Mouse (Mus musculus) WW6 (cell line): ENCODE measurements at regions not wholly inside any gene's neighbourhood (a gene's known extent, or its start where the extent isn't known, plus 50 kb on each side); places are given as distances from the start of the nearest gene placed in this dataset.

Experiments
- DNase-seq: peaks from one replicate; pipeline ENCODE4 v3.0.0-alpha.2; 2013; ENCODE audit warnings: low read depth, low spot score

DNA sequence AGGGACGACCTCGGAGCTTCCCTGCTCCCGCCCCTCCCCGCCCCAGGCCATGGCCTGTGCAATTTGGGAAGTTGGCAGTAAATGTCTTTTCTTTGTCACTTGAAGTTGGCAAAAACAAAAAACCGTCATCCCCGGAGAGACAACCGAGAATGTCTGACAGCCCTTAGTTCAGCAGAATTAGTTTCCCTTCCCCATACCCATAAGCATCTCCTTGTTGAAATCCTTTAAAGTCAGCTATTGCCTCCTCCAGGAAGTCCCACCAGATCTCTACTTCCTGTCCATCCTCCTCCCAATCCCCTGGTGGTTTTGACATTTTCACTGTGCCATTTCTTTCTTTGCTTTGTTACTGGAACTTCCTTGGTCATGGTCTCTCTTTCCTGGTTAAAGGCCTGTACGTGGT, 54.8 kb downstream of the Foxb1 start:
- DNase-seq: no peak

DNA sequence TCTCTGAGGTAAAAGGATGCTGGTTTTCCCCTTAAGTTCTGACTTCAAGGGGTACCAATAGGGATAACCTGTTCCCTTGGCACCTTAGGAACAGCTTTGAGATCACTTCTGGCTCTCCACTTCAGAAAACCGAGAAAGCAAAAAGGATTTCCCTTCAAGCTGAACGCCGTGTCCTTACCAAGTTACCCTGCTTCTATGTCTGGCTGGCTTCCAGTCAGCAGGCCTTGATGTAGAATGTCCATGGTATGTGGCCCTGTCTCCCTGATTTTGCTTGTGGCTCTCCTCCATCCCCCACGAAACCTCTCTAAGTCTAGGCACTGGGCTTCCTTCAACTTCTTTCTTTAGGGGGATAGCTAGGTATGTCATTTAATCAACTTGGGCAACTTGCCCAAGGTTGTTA, 55.7 kb downstream of the Foxb1 start:
- no peak for DNase-seq

DNA sequence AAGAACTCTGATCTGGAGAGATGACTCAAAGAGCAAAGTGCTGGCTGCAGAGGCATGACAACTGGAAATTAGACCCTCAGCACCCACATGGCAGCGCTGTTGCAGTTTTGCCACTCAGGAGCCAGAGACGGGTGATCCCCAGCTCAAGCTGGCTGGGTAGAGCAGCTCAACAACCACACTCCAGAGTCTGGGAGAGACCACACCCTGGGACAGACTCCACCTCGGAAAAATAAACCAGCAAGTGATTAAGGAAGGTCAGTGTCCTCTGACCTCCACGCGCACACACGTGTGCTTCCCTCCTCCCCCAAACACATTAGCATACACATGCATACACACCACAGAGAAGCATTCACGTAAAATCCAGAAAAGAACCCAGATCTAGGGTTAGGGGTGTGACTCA, 57.0 kb downstream of the Foxb1 start:
- DNase-seq: no peak

DNA sequence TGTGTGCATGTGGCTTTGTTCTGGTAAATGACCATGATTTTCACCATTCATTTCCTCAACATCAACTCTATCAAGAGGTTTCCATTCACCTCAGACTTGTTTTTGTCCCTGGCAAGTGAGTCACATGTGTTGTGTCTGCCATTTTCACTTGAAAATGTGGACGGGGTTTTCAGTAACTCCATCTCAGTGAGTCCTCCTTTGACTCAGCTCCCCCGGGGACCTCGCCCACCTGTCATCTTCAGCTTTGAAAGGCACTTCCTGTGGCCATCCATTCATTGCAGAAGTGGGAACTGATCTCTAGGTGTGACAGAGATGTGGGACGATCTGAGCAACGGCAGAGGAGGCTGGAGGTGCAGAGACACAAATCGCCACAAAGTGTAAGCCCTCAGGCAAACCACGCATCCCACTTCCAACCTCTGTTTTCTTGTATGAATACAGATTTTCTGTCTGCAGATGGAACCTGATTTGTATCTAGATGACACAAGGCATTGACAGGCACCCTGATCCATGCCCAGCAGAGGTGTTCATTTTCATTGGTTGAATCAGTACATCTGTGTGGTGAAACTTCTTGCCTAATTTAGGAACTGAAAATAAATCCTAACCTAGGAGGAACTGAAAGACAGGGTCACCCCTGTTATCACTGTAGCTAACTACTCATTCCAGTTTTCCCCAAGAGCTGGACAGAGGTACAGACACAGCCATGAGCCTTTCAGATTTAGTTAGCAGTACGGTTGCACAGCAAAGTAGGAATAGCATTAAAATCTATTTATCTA, 58.4 kb downstream of the Foxb1 start:
- no peak for DNase-seq

DNA sequence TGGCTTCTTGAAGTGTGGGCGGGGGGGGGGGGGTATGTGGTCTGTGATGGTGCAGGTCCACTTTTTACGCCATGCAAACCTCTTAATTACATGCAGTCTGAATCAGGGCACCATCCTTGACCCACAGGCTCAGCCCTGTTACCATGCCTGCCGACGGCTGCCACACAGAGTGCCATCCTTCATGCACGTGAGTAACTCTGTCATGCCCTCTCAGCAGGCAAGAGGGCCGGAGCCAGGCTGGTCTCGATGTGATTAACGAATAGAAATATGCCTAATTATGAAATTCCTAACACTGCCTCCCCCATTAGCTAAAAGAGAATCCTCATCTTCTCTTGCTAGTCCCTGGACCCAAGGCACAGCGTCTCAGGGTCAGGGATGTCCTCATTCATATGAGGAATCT, 60.0 kb downstream of the Foxb1 start:
- no peak for DNase-seq

DNA sequence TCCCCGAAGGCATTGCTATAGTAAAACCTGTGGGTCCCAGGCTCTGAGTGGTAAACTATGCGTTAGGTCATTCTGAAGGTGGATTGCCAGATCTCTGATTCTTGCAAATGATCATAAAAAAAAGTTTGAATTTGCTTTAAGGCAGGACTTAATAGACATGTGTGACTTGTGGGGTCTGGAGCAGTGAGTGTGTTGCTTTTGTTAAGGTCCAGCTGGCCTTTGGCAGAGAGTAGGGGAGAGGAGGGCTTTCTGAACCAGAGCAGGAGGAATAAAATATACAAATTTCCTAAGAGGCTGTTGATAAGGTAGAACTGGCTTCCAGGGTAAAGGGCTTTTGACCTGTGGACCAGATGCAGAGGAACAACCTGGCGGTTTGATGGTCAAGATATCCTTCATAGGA, 69.0 kb downstream of the Foxb1 start:
- DNase-seq: no peak

DNA sequence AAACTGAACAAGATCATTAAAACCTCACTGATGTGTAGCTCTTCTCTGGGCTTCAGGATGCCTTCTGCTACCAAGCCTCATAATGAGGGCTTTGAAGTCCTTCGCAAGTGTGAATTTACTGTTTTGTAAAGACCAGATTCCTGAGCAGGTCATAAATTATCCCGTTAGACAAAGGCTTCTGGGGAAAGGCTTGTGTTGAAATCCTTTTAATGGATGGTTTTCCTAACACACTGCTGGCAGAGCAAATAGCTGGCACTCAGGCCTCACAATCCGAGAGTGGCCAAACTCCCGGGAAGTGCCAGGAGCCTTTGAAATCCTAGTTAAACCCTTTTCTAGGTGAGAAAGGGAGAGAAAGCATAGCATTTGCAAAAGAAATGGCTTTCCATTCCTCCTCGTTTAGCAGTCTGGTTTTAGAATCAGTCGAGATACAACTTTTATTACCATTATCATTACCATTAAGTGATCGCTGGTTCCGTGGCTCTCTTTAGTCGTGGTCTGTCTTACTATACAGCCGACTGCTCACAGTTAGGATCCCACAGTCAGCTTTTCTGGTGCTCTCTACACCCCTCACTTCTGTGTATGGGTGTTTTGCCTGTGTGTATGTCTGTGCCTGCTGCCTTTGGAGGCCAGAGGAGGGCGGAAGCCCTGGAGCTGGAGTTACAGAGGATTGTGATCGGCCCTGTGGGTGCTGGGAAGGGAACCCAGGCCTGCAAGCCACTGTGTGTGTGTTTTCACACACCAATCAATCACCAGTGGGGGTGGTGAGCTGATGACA, 73.2 kb downstream of the Foxb1 start:
- no peak for DNase-seq

DNA sequence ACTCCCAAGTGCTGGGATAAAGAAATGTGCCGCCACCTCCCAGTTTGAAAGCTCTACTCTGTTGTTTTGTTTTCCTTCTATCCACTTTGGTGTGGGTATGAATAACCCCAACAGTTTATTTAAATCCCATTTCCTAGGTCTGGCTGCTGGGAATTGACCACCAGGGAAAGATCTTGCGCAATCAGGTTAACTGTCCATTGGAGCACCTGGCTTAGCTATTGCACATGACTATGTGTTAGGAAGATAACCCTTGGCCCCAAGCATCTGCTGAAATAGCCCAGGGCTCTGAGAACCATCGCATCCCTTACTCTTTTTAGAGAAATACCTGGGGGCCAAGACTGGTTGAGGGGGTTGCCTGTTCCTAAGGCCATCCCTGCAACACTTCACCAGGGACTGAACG, 74.0 kb downstream of the Foxb1 start:
- DNase-seq: no peak

DNA sequence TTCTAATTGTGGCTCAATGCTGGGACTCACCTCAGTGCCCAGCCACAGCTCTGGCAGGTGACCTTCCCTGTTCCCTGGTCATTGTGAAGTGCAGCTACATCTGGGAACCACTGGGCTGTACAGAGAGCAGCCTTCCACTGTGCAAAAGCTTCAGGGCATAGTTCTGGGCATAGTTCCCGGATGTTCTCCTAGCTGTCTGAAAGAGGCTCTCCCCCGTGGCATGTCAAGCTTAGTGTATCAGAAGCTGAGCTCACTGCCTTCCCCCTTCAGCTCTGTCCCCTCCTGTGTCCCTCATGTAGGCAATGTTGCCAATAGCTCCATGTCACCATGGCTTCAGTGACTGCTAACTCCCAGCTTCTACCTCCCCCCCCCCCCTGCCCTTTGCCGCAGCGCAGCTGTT, 75.1 kb downstream of the Foxb1 start:
- no peak for DNase-seq

DNA sequence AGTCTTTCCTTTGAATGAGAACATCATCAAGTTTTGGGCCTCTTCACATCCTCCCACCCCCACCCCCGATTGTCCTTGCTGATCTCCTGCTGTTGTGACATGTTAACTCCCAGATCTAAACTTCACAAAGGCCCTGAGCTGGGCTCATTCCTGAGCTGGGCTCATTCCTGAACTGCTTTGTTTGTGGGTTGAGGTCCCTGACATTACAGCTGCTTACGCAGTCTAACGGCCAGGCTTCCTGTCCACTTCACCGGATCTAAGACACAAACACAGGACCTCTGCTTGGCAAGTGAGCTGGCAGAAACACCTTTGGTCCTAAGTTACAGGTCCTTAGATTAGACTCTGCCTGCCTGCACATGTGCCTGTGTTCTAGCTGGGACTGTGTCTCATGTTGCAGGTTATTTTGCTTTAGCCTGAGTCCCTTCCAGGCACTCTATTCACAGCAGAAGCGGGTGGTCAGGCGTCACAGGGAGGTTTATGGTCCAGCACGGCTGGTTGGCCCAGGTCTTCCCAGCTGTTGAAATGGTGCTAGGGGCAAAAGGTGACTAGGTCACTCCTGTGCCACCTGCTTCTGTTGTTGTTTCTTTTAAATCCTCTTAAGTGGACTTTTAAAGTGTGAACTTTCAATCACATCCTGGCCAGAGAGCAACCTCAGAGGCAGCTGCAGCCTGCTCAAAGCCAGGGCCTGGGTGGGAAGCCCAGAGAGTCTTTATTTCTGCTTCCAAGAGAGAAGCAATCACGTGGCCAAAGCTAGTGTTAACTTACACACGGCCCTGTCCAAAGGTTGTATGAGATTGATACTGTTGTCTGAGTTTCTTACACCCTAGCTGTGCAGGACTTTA, 79.1 kb downstream of the Foxb1 start:
- no peak for DNase-seq

DNA sequence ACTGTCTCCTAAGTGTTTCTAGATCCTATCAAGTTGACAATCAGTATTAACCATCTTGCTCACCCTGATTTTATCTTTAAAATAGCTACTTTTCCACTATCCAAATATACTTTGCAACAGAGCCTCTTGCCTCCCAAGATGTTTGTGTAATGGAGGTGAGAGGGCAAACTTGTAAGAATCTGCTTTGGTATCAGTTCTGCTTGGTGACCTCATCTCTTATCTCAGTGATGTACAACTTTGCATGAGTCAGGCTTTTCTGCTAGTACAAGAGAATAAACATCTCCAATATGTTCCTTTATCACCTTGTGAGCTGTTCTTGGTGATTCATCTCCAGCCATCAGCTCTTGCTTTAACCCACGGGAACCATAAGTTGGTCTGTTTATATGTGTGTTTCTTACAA, 82.1 kb downstream of the Foxb1 start:
- DNase-seq: no peak

DNA sequence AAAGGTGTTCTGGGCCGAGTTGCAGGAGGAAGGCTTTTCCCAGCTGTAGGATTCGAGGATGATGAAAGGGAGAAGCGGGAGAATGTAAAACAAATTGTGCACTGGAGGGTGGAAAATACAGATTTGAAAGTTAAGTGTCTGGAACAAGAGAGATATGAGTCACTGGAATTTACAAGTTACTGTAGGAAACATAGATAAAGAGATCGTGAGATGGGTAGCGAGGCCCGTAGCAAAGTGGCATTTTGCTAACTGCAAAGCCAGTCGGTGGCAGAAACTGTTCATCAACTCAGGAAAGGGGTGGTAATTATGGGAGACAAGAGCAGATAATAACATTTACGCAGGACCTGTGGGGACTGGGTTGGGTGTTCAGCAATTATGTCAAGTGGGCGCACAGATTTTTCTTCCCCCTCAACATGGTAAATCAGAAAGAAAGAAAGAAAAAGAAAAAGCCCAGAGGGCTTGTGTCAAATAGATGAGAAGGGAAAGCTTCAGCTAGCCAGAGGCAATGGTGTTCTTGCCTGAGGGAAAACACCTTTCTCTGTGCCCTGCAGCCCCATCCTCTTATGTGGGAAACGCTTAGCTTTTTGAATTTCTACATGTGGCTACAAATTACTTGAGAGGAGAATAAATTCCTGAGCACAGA, 87.2 kb downstream of the Foxb1 start:
- no peak for DNase-seq

DNA sequence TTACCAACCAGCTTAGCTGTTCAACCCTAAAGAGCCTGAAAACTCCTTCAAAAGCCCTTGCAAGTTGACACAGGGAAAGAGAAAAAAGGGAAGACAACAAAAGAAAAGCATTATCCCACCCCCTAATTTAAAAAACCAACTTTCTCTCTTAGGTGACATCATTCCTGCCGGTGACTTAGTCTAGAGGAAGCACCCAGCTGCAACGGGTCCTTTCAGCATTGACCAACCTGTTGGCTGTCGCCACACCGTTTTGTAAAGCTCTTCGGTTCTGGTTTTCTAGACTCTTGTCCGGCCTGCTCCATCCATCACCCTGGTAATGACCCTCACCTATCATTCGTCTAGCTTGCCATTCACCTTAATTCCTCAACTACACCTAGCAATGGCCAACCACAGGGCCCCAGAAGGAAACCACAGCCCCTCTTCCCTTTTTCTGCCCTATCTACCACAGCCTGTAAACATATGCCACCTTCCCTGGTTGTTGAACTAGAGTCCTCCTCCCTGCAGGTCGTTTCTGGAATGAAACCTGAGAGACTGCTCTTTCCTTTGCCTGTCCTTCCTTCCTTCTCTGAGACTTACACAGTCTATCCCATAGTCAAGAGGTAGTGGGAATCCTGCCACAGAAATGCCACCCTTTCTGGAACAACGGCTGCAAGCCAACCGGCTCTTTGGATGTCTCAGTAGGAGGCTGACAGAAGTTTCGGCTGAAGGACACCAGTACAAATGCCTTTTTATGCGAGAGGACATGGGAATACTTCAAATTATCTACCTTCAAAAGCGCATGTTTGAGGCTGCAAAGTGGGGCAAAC, 87.9 kb downstream of the Foxb1 start:
- no peak for DNase-seq

DNA sequence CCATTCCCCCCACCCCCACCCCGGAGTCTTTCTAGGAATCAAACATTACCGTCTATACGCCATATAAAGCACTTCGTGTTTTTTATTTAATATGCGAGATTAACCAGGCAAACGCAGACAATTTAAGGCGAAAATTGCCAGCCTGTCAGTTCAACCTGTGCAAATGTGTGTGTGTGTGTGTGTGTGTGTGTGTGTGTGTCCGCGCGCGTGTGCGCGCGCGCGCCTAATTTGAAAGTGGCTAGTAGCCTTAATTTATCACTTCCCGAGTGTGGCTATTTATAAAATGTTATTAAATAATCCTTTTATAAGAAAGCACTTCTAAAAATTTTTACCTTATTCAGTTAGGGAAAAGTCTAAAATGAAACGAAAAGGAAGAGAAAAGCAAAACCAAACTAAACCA, 89.5 kb downstream of the Foxb1 start:
- DNase-seq: no peak

DNA sequence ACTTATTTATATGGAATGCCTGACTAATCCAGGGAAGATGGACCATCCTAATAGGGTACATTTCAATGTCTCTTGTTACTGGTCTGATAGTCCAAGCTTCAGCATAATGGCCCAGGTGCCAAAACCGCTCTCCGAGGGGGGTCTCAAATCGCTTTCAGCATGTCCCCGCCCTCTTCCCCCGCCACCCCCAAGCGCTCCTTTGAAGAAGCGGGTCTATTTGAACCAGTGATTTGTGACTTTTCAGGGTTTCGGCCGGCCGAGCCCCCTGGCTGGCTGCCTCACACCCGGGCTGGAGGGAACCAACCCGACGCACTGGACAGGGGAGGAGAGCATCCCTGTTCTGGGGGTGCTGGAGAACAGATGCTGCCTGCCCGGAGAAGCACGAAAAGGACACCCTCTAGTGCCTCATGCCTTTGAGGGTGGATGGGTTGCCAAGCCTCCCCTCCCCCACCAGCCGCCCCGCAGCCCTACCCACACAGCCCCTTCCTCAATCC, 90.1 kb downstream of the Foxb1 start:
- DNase-seq: peak; percentile 46

DNA sequence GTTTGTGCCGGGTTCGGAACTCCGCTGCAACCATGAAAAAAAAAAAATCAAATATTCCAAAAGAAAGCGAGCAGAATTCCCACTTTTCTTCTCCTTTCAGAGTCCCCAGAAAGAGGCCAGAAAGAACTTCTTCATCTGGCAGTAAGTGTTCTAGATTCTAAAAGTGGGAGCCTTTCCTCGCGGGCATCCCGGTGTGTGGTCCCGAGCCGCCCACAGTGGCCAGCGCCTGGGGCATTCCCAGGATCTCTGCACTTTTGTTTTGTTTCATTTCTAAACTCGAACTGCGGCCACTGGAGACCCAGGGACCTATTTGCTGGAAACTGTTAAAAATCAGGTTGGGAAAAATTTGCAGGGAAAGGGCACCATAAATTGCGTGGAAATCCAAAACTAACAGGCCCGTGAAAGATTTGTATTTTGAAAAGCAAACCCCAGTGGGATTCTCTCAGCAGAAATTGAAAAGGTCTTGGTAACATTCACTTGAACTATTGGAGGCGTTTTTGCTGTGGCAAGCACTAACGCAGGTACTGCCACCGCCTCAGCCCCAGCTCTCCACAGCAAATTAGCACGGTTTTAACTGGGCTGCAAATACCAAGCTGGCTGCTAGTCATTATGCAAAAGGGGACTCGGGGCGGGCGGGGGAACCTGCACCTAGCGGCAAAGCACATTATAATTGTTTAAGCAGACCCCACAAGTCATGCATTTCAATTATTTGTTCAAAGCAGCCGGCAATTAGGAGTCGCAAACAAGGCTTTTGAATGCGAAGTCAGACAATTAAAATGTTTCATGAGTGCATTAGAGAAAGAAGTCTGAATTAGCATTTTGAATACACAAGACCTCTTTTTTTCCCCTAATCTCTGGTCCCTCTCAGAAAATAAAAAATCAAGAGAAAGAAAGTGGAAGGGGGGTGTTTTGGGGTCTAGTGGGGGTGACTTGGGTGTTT, 90.9 kb downstream of the Foxb1 start:
- no peak for DNase-seq

DNA sequence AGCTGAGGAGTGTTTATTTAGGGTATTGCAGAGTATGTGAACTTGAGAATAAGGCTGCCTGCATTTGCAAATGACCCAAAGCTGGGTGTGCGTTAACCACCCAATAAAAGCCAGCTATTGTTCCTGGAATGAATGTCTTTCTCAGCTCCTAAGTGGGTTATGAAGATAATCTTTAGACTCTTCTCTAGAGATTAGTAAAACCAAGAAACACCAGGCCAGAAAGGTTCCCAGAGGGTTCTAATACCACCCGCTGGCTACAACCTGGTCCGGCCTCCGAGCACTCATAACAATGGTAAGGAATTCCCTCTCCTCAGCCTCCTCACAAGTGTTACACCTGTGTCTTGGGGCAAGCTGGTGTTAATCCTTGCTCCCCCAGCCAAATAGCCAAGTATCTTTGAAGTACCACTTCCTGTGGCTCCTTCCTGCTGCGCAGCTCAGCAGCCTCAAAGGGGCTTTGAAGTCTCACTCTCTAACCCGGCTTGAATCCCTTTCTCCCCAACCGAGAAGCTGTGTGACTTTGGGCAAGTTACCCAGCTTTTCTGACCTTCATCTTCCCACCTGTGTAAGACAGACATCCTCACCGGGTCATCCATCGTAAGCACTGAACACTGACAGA, 92.2 kb downstream of the Foxb1 start:
- peak; percentile 34 for DNase-seq

DNA sequence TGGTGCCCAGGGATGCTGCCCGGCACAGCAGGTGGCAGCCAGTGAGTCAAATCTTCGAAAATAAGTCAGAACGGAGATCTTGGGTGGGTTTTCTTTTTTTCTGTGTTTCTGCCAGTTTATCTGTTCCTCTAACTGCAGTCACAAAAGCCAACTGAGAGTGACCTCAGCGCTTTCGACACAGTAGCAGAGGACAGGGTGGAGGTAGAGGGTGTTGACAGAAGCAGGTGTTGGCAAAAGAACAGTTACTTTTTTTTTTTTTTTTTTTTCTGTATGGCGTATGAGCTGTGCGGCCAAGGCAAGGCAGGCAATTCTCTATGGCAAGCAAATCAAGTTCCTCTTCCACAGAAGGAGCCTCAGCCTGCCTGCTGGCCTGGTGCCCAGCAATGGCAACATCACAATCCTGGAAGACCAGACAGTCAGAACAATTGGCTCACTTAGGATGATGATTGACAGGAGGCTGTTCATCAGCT, 93.6 kb downstream of the Foxb1 start:
- DNase-seq: no peak

DNA sequence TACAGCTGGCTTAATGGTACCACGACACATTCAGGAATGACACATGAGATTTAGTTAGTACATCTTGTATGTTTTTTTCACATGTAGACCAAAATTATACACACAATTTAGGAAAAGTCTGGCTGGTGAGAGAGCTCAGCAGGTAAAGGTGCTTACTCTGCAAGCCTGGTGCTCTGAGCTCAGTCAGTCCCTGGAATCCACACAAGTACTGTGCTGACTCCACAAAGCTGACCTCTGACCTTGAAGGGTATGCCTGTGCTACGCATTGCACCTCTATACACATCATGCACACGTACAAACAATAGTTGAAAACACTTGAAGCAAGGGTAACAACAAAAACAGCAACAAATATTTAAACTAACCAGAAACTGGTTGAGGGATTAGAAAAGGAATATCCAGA, 96.5 kb downstream of the Foxb1 start:
- no peak for DNase-seq
